Mouse (Mus musculus): ENCODE results near the gene Tnip1. TPM values are rescaled to one million over a fixed set of nuclear protein-coding genes. Genes with fewer than 3 reads are reported as not detected.

Gene Tnip1
- polyA plus RNA-seq, 1 experiment from 2014 or later, result 16.9 TPM

GRCm38 (mm10) chr11:54865330-54866085 lies 97.2 kb downstream of the Tnip1 start:
- WGBS, result 76% methylated on average over 6 of the region's 6 CpGs
- Histone ChIP-seq H3K9me3 (no peaks in the 10 kb centered on the region), H3K4me3 (peak overlapping the region; percentile 76), H3K9ac (no peak overlapping the region), H3K4me1 (peaks cover 21% of the 10 kb centered on the region), H3K27ac (0 out of 2 replicates have a peak overlapping the region, but pooled peaks have one; percentile 89), H3K27me3 (replicated peaks) (no peaks in the 10 kb centered on the region), H3K36me3 (peaks cover 8% of the 10 kb centered on the region), H3K4me2 (replicated peaks) (peak overlapping the region; percentile 62)
- ATAC-seq (ENCODE audit: low FRiP score, low read depth), result no peak

GRCm38 (mm10) chr11:54862621-54863520 lies 99.8 kb downstream of the Tnip1 start:
- Histone ChIP-seq H3K9me3 (no peaks in the 10 kb centered on the region), H3K4me1 (peaks cover 11% of the 10 kb centered on the region), H3K4me2 (replicated peaks) (no peak overlapping the region), H3K27ac (no peak overlapping the region), H3K27me3 (replicated peaks) (no peaks in the 10 kb centered on the region), H3K4me3 (no peak overlapping the region), H3K9ac (no peak overlapping the region), H3K36me3 (no peaks in the 10 kb centered on the region)
- ATAC-seq (ENCODE audit: low FRiP score, low read depth), result no peak
- 52% methylated on average over 10 of the region's 10 CpGs for WGBS

- ATAC-seq (ENCODE audit: low FRiP score, low read depth), result no peak
- H3K4me2 ChIP-seq (replicated peaks), result peak overlapping the region; percentile 88; the same call in 1 of the 2 replicates
- H3K36me3 ChIP-seq, result no peaks in the 10 kb centered on the region
- no peak overlapping the region for H3K4me3 ChIP-seq
- no peaks in the 10 kb centered on the region for H3K9me3 ChIP-seq
- H3K9ac ChIP-seq, result no peak overlapping the region
- H3K27me3 ChIP-seq (replicated peaks), result no peaks in the 10 kb centered on the region
- 92% methylated on average over 5 of the region's 5 CpGs for WGBS
- H3K4me1 ChIP-seq, result peaks cover 5% of the 10 kb centered on the region; the same call in 1 of the 2 replicates
- no peak overlapping the region for H3K27ac ChIP-seq
These were observed 101.0 kb downstream of the Tnip1 start for GRCm38 (mm10) chr11:54861471-54862420.

Other genes starting within 250 kb of the Tnip1 start
- 184 and 186 TPM in 2 replicates for gene Cdc42se2, start 175.2 kb downstream of the Tnip1 start, polyA plus RNA-seq (2016; fragmentation: Nextera tagmentation; extraction: Ambion mirVana)
- 7.4 and 8.7 TPM in 2 replicates for gene Lyrm7, start 102.0 kb downstream of the Tnip1 start, polyA plus RNA-seq (2016; fragmentation: Nextera tagmentation; extraction: Ambion mirVana)
- 653 and 677 TPM in 2 replicates for gene Hint1, start 96.5 kb downstream of the Tnip1 start, polyA plus RNA-seq (2016; fragmentation: Nextera tagmentation; extraction: Ambion mirVana)
- gene Gpx3, start 60.5 kb downstream of the Tnip1 start, polyA plus RNA-seq (2016; fragmentation: Nextera tagmentation; extraction: Ambion mirVana), result 76.7 and 80.3 TPM in 2 replicates
- 91.8 and 93.2 TPM in 2 replicates for gene Anxa6, start 70.5 kb upstream of the Tnip1 start, polyA plus RNA-seq (2016; fragmentation: Nextera tagmentation; extraction: Ambion mirVana)
- 0.28 and 0.41 TPM in 2 replicates for gene Ccdc69, start 115.2 kb upstream of the Tnip1 start, polyA plus RNA-seq (2016; fragmentation: Nextera tagmentation; extraction: Ambion mirVana)
- 14.0 and 15.2 TPM in 2 replicates for gene Gm2a, start 135.2 kb upstream of the Tnip1 start, polyA plus RNA-seq (2016; fragmentation: Nextera tagmentation; extraction: Ambion mirVana)
- gene Slc36a3, start 188.8 kb upstream of the Tnip1 start, polyA plus RNA-seq (2016; fragmentation: Nextera tagmentation; extraction: Ambion mirVana), result not detected in 2 replicates
- 0.81 and 0.88 TPM in 2 replicates for gene Slc36a2, start 222.2 kb upstream of the Tnip1 start, polyA plus RNA-seq (2016; fragmentation: Nextera tagmentation; extraction: Ambion mirVana)
- 2.3 and 3.1 TPM in 2 replicates for gene Slc36a1, start 241.4 kb upstream of the Tnip1 start, polyA plus RNA-seq (2016; fragmentation: Nextera tagmentation; extraction: Ambion mirVana)

Data from neural tube, embryonic 12.5 days (tissue).